Mouse (Mus musculus) C2C12 (cell line): ENCODE measurements around the gene Gm2115. TPM values are rescaled to one million over a fixed set of nuclear protein-coding genes. Genes with fewer than 3 reads are reported as not detected.

ENCODE experiments used
- H3K27me3 ChIP-seq: one replicate; pipeline ENCODE4 v1.6.1; 2011; ENCODE audit not compliant: control insufficient read depth, insufficient read depth, insufficient read length
- H3K36me3 ChIP-seq: one replicate; pipeline ENCODE4 v1.6.1; 2011; ENCODE audit not compliant: control insufficient read depth, insufficient read depth
- H3K4me3 ChIP-seq: one replicate; pipeline ENCODE4 v1.5.1; 2011; ENCODE audit warnings: mild to moderate bottlenecking, control low read depth; ENCODE audit not compliant: poor library complexity, insufficient read depth, severe bottlenecking
- H3K79me2 ChIP-seq: one replicate; pipeline ENCODE4 v1.6.1; 2011; ENCODE audit not compliant: control insufficient read depth, insufficient read depth
- H3K79me3 ChIP-seq: one replicate; pipeline ENCODE4 v1.6.1; 2011; ENCODE audit warnings: low read depth, control low read depth
- H3ac ChIP-seq: one replicate; pipeline ENCODE3; 2011; ENCODE audit warnings: low read depth; ENCODE audit not compliant: control insufficient read depth, insufficient read length
- CEBPB ChIP-seq: IDR thresholded peaks from one replicate; pipeline ENCODE4 v1.6.1; 2011; ENCODE audit warnings: low read depth, mild to moderate bottlenecking, control low read depth, moderate library complexity
- CTCF ChIP-seq: IDR thresholded peaks from one replicate; pipeline ENCODE4 v1.5.1; 2011; ENCODE audit not compliant: control insufficient read depth, insufficient read depth, insufficient read length
- FOSL1 ChIP-seq: IDR thresholded peaks from one replicate; pipeline ENCODE4 v1.8.0; 2011; ENCODE audit warnings: mild to moderate bottlenecking, low read length; ENCODE audit not compliant: poor library complexity, insufficient read depth, severe bottlenecking
- MAX ChIP-seq: IDR thresholded peaks from one replicate; pipeline ENCODE4 v1.6.1; 2011; ENCODE audit warnings: mild to moderate bottlenecking, control low read depth
- MYOD1 ChIP-seq: IDR thresholded peaks from one replicate; pipeline ENCODE4 v1.6.1; 2011; ENCODE audit warnings: low read depth; ENCODE audit not compliant: control insufficient read depth, insufficient read length
- MYOG ChIP-seq: IDR thresholded peaks from one replicate; pipeline ENCODE4 v1.6.1; 2011; ENCODE audit not compliant: control insufficient read depth, insufficient read length; ENCODE audit errors: extremely low read depth
- USF1 ChIP-seq: IDR thresholded peaks from one replicate; pipeline ENCODE4 v1.6.1; 2011; ENCODE audit warnings: low read depth, mild to moderate bottlenecking, control low read depth, moderate library complexity
- polyA plus RNA-seq: library from polyadenylated mRNA; unstranded; fragments of >200 nt; fragmentation: generic; extraction: Trizol; gene quantifications from one replicate; pipeline ENCODE4 v1.2.1, GENCODE M21; 2012; ENCODE audit warnings: missing spikeins

Gm2115 gene
- polyA plus RNA-seq, 1 experiment, result 15.0 TPM

GRCm38 (mm10) chr7:84596633-84597032 lies 67.9 kb downstream of the Gm2115 start:
- Histone ChIP-seq H3K36me3 (peaks cover 12% of the 10 kb centered on the region), H3K79me3 (no peaks in the 10 kb centered on the region), H3K79me2 (no peaks in the 10 kb centered on the region), H3ac (no peak overlapping the region), H3K4me3 (no peak overlapping the region), H3K27me3 (no peaks in the 10 kb centered on the region)
- no peak for TF ChIP-seq MYOD1
- TF ChIP-seq MYOG, result no peak
- no peak for TF ChIP-seq CTCF
- TF ChIP-seq USF1, result no peak
- TF ChIP-seq CEBPB, result no peak
- no peak for TF ChIP-seq MAX
- TF ChIP-seq FOSL1, result no peak

GRCm38 (mm10) chr7:84600631-84601030 lies 71.9 kb downstream of the Gm2115 start:
- no peaks in the 10 kb centered on the region for H3K79me3 ChIP-seq
- H3K36me3 ChIP-seq, result no peaks in the 10 kb centered on the region
- H3K27me3 ChIP-seq, result no peaks in the 10 kb centered on the region
- no peak for TF ChIP-seq FOSL1
- no peak for TF ChIP-seq CEBPB
- no peak for TF ChIP-seq MYOD1
- TF ChIP-seq MYOG, result no peak
- TF ChIP-seq USF1, result no peak
- no peak for TF ChIP-seq CTCF
- no peak for TF ChIP-seq MAX
- no peak overlapping the region for H3K4me3 ChIP-seq
- peaks cover 5% of the 10 kb centered on the region for H3K79me2 ChIP-seq
- H3ac ChIP-seq, result no peak overlapping the region

GRCm38 (mm10) chr7:84601331-84601730 lies 72.6 kb downstream of the Gm2115 start:
- H3K79me3 ChIP-seq, result no peaks in the 10 kb centered on the region
- H3K36me3 ChIP-seq, result no peaks in the 10 kb centered on the region
- no peak overlapping the region for H3K4me3 ChIP-seq
- TF ChIP-seq MAX (no peak), MYOD1 (no peak), USF1 (no peak), MYOG (no peak), CTCF (no peak), FOSL1 (no peak), CEBPB (no peak)
- no peak overlapping the region for H3ac ChIP-seq
- no peaks in the 10 kb centered on the region for H3K27me3 ChIP-seq
- peaks cover 5% of the 10 kb centered on the region for H3K79me2 ChIP-seq

GRCm38 (mm10) chr7:84604501-84604900 lies 75.7 kb downstream of the Gm2115 start:
- H3K27me3 ChIP-seq, result no peaks in the 10 kb centered on the region
- TF ChIP-seq MAX (no peak), USF1 (no peak), CEBPB (no peak)
- no peaks in the 10 kb centered on the region for H3K36me3 ChIP-seq
- H3K4me3 ChIP-seq, result peak overlapping the region; percentile 50
- H3K79me2 ChIP-seq, result peaks cover 5% of the 10 kb centered on the region
- no peak overlapping the region for H3ac ChIP-seq
- H3K79me3 ChIP-seq, result no peaks in the 10 kb centered on the region

GRCm38 (mm10) chr7:84605033-84605687 lies 76.4 kb downstream of the Gm2115 start:
- Histone ChIP-seq H3K79me3 (no peaks in the 10 kb centered on the region), H3K79me2 (peaks cover 5% of the 10 kb centered on the region), H3K36me3 (no peaks in the 10 kb centered on the region), H3ac (peak overlapping the region; percentile 65), H3K4me3 (peak overlapping the region; percentile 50), H3K27me3 (no peaks in the 10 kb centered on the region)
- TF ChIP-seq USF1, result no peak
- TF ChIP-seq CTCF, result no peak
- no peak for TF ChIP-seq MAX
- no peak for TF ChIP-seq MYOD1
- no peak for TF ChIP-seq CEBPB
- no peak for TF ChIP-seq FOSL1
- no peak for TF ChIP-seq MYOG
